Mouse (Mus musculus) kidney, adult 2 months (tissue): Measurements from ENCODE around the gene Pitpnm3.

Source experiments
- CTCF ChIP-seq: fragments of 200-500 bp; conservative IDR thresholded peaks from 2 replicates; pipeline ENCODE4 v1.5.1; 2011; ENCODE audit warnings: low read depth, mild to moderate bottlenecking, control low read depth, low read length, moderate library complexity, mixed read lengths; ENCODE audit not compliant: insufficient read depth, insufficient read length
- POLR2A ChIP-seq: fragments of 200-500 bp; IDR thresholded peaks from one replicate; pipeline ENCODE4 v1.6.1; 2011; ENCODE audit warnings: low read depth, low read length, control low read depth

DNA sequence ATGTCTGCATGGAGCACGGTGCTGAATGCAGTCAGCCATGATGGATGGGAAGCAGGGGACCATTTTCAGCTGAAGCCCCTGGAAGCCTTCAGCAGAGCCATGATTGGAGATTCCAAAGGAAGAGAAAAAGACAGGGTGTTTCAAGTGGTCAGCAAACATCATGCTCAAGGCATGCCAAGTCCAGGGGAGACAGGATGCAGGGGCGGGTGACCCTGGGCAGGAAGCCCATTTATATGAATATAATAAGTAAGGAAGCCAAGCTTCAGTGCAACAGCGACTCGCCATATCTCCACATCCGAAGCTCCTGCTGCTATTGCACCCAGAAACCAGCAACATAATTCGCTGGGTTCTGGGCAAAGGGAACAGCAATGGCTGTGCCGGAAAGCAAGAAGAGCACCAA is 41.1 kb downstream of the Pitpnm3 start:
- no peak for TF ChIP-seq CTCF
- no peak for TF ChIP-seq POLR2A
